Mouse (Mus musculus) MEL (cell line): Measurements from ENCODE around the gene Ten1. TPM values are rescaled to one million over a fixed set of nuclear protein-coding genes. Genes with fewer than 3 reads are reported as not detected.

Experiments used
- DNase-seq: peaks from one replicate; pipeline ENCODE4 v3.0.0; 2011; ENCODE audit warnings: low read depth, low spot score
- H3K27ac ChIP-seq: 2 replicates; pipeline ENCODE4 v1.5.1; 2012; ENCODE audit warnings: low read depth, mild to moderate bottlenecking, control low read depth, low read length, moderate library complexity; ENCODE audit not compliant: control insufficient read depth
- H3K27me3 ChIP-seq, 2 experiments: fragments of 150-350 bp in 1 of 2; sonication (generic) in 1 of 2; 2 replicates each; pipeline ENCODE4 v1.6.1; 2012; ENCODE audit warnings: low read length in 2 of 2, mild to moderate bottlenecking in 2 of 2, improper control_type of control experiment in 1 of 2, moderate library complexity in 1 of 2; ENCODE audit not compliant: insufficient read depth in 2 of 2, control insufficient read depth in 1 of 2
- H3K36me3 ChIP-seq, 2 experiments: 2 replicates each; pipeline ENCODE4 v1.6.1; 2012 to 2014; ENCODE audit warnings: low read length in 2 of 2, improper control_type of control experiment in 1 of 2, inconsistent platforms in 1 of 2, mild to moderate bottlenecking in 1 of 2; ENCODE audit not compliant: insufficient read depth in 2 of 2, control insufficient read depth in 1 of 2
- H3K4me1 ChIP-seq, 2 experiments: fragments of 150-350 bp in 1 of 2; sonication (generic) in 1 of 2; 2 replicates each; pipeline ENCODE4 v1.6.1; 2012; ENCODE audit warnings: low read length in 2 of 2, improper control_type of control experiment in 1 of 2, mild to moderate bottlenecking in 1 of 2; ENCODE audit not compliant: insufficient read depth in 2 of 2, control insufficient read depth in 1 of 2
- H3K4me3 ChIP-seq, 2 experiments: fragments of 150-350 bp in 1 of 2; sonication (generic) in 1 of 2; 2 replicates each; pipeline ENCODE4 v1.5.1; 2012; ENCODE audit warnings: low read depth in 2 of 2, low read length in 2 of 2, mild to moderate bottlenecking in 2 of 2, moderate library complexity in 2 of 2, control low read depth in 1 of 2, improper control_type of control experiment in 1 of 2; ENCODE audit not compliant: control insufficient read depth in 1 of 2, insufficient read depth in 1 of 2
- H3K79me2 ChIP-seq: 2 replicates; pipeline ENCODE4 v1.6.1; 2012; ENCODE audit warnings: mild to moderate bottlenecking, low read length, moderate library complexity; ENCODE audit not compliant: control insufficient read depth, poor library complexity, insufficient read depth
- H3K9ac ChIP-seq: 2 replicates; pipeline ENCODE4 v1.6.1; 2012; ENCODE audit warnings: low read depth, mild to moderate bottlenecking, control low read depth, low read length, moderate library complexity; ENCODE audit not compliant: control insufficient read depth, poor library complexity, severe bottlenecking
- H3K9me3 ChIP-seq: fragments of 150-350 bp; sonication (generic); replicated peaks from 2 replicates; pipeline ENCODE4 v1.6.1; 2012; ENCODE audit warnings: mild to moderate bottlenecking, low read length, improper control_type of control experiment, moderate library complexity; ENCODE audit not compliant: insufficient read depth
- CHD1 ChIP-seq: IDR thresholded peaks from 2 replicates; pipeline ENCODE4 v1.6.1; 2012; ENCODE audit warnings: low read depth, mild to moderate bottlenecking, inconsistent platforms, low read length, improper control_type of control experiment
- EP300 ChIP-seq, 2 experiments: IDR thresholded peaks; 2 replicates each; pipeline ENCODE4 v1.6.1; 2011; ENCODE audit warnings: improper control_type of control experiment in 2 of 2, low read length in 2 of 2, low read depth in 1 of 2, mild to moderate bottlenecking in 1 of 2
- ETS1 ChIP-seq: IDR thresholded peaks from 2 replicates; pipeline ENCODE4 v1.6.1; 2012; ENCODE audit warnings: low read depth, mild to moderate bottlenecking, inconsistent platforms, low read length, improper control_type of control experiment, moderate library complexity
- MAFK ChIP-seq: IDR thresholded peaks from 2 replicates; pipeline ENCODE4 v1.6.1; 2011; ENCODE audit warnings: low read depth, mild to moderate bottlenecking, low read length, improper control_type of control experiment, borderline replicate concordance
- MAX ChIP-seq: IDR thresholded peaks from 2 replicates; pipeline ENCODE4 v1.6.1; 2011; ENCODE audit warnings: low read length, improper control_type of control experiment
- MYB ChIP-seq: IDR thresholded peaks from 2 replicates; pipeline ENCODE4 v1.6.1; 2011; ENCODE audit warnings: mild to moderate bottlenecking, low read depth, low read length, improper control_type of control experiment
- RAD21 ChIP-seq: IDR thresholded peaks from 2 replicates; pipeline ENCODE4 v1.6.1; 2011; ENCODE audit warnings: mild to moderate bottlenecking, low read depth, low read length, improper control_type of control experiment
- RCOR1 ChIP-seq: IDR thresholded peaks from 2 replicates; pipeline ENCODE4 v1.6.1; 2012; ENCODE audit warnings: low read depth, mild to moderate bottlenecking, inconsistent platforms, low read length, improper control_type of control experiment
- TCF12 ChIP-seq: IDR thresholded peaks from 2 replicates; pipeline ENCODE4 v1.6.1; 2014; ENCODE audit warnings: low read depth, mild to moderate bottlenecking, inconsistent platforms, low read length, improper control_type of control experiment, moderate library complexity
- UBTF ChIP-seq: IDR thresholded peaks from 2 replicates; pipeline ENCODE4 v1.6.1; 2012; ENCODE audit warnings: low read depth, mild to moderate bottlenecking, inconsistent platforms, low read length, improper control_type of control experiment, moderate library complexity, borderline replicate concordance; ENCODE audit not compliant: insufficient read depth
- ZC3H11A ChIP-seq: IDR thresholded peaks from 2 replicates; pipeline ENCODE4 v1.6.1; 2012; ENCODE audit warnings: low read depth, mild to moderate bottlenecking, inconsistent platforms, low read length, improper control_type of control experiment
- ZMIZ1 ChIP-seq: IDR thresholded peaks from 2 replicates; pipeline ENCODE4 v1.6.1; 2012; ENCODE audit warnings: low read depth, mild to moderate bottlenecking, inconsistent platforms, low read length, improper control_type of control experiment, moderate library complexity
- polyA plus RNA-seq, 2 experiments: library from polyadenylated mRNA; stranded (reverse) in 1 of 2; unstranded in 1 of 2; fragments of >175 nt in 1 of 2; fragments of >200 nt in 1 of 2; gene quantifications; 2 replicates each; pipeline versions ENCODE4 v1.2.1 to v1.2.4; 2012; ENCODE audit warnings: low replicate concordance in 2 of 2, low read depth in 1 of 2; ENCODE audit not compliant: insufficient read length in 2 of 2, insufficient read depth in 1 of 2, missing spikeins in 1 of 2
- total RNA-seq: library from RNA; depleted of rRNA; stranded (reverse); fragments of 300-350 nt; gene quantifications from 2 replicates; pipeline ENCODE4 v1.2.3, GENCODE M21; 2012

Gene Ten1
- total and polyA plus RNA-seq, 3 experiments = 60.8 to 66.9 TPM; not detected in 1

DNA sequence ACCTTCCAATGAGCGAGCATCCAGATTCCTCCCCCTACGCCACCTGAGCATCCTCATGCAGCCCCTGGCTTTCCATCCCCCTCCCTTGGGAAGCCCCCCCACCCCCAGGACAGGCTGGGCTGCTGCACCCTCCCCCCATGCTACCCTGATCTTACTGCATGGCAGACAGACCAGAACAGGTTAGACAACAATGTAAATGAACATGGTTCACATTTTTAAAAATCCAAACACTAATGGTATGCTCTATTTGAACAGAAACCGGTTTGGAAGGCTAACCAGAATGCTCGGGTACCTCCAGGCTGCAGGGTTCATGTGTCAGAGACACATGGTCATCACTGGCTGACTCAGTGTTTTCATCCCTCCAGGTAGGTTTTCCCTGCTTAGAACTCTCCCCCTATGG, 30.0 kb downstream of the Ten1 start:
- Histone ChIP-seq H3K27ac (no peak overlapping the region), H3K4me3 (no peak overlapping the region), H3K9me3 (no peaks in the 10 kb centered on the region), H3K27me3 (no peaks in the 10 kb centered on the region), H3K36me3 (no peaks in the 10 kb centered on the region)
- DNase-seq = no peak
- TF ChIP-seq ETS1 = no peak
- TF ChIP-seq TCF12 = no peak
- TF ChIP-seq RAD21 = no peak
- no peak for TF ChIP-seq RCOR1
- no peak for TF ChIP-seq CHD1
- TF ChIP-seq MAX = no peak
- TF ChIP-seq EP300 (IDR thresholded peaks at IDR 0.05; ENCODE audit: low read depth in 1 of 2, low read length in 2 of 2) = no peak
- no peak for TF ChIP-seq MAFK
- no peak for TF ChIP-seq MYB
- TF ChIP-seq ZC3H11A = no peak
- TF ChIP-seq, all 39 proteins: peak for 0
- Histone ChIP-seq H3K4me1 (no peaks in the 10 kb centered on the region), H3K9ac (no peak overlapping the region), H3K79me2 (no peaks in the 10 kb centered on the region)

DNA sequence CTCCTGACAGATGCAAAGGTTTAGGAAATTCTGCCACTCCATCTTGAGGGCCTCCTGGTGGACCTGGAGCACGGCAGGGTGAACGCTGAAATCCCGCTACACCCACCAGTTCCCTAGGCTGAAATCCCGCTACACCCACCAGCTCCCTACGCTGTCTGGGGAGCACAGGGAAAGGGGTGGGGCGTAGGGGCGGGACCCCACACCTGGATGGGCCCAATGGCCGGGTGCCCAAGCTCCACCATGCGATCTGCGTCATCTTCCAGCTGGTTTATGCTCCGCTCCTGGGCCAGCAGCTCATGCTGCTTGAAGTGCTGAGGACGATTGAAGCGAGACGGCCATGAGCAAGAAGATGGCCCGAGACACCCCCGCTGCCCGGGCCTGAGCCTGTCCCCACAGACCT, 33.8 kb downstream of the Ten1 start:
- no peak overlapping the region for H3K27ac ChIP-seq
- H3K27me3 ChIP-seq = no peaks in the 10 kb centered on the region
- H3K4me1 ChIP-seq = no peaks in the 10 kb centered on the region
- TF ChIP-seq MYB = no peak
- TF ChIP-seq TCF12 = no peak
- no peaks in the 10 kb centered on the region for H3K36me3 ChIP-seq
- no peaks in the 10 kb centered on the region for H3K79me2 ChIP-seq
- no peak overlapping the region for H3K9ac ChIP-seq
- no peaks in the 10 kb centered on the region for H3K9me3 ChIP-seq
- no peak for DNase-seq
- no peak overlapping the region for H3K4me3 ChIP-seq

DNA sequence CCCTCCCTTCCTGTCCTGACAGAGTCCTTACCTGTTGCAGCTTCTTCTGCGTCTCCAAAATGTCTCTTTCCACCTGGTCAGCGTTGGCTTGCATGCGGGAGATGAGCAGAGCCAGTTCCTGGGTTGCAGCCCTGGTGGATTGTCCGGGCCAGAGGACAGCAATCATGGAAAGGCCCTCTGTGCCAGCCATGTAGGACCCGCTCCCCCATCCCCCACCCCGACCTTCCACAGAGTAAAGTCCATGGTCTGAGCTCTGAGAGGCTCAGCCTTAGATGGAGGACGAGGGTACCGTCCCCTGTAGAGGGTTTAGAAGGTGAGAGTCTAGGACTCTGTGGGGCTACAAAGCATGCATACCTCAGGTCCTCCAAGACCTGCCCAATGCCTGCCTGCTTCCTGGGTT, 36.2 kb downstream of the Ten1 start:
- no peak for TF ChIP-seq UBTF
- TF ChIP-seq ZMIZ1 = no peak
- TF ChIP-seq, all 39 proteins: peak for 0
- Histone ChIP-seq H3K27ac (no peak overlapping the region), H3K9me3 (no peaks in the 10 kb centered on the region), H3K36me3 (no peaks in the 10 kb centered on the region), H3K9ac (no peak overlapping the region), H3K4me3 (no peak overlapping the region), H3K27me3 (peaks cover 2 to 4% of the 10 kb centered on the region in 2 experiments; a peak in 2 of 4 replicates), H3K79me2 (no peaks in the 10 kb centered on the region), H3K4me1 (no peaks in the 10 kb centered on the region; a peak in 1 of 4 replicates)
- no peak for DNase-seq
